Mouse (Mus musculus) testis, adult 2 months (tissue): ENCODE data around the gene Aldh1l1. TPM values are rescaled to one million over a fixed set of nuclear protein-coding genes. Genes with fewer than 3 reads are reported as not detected.
"Not testable (repeated sequence)": the region's sequence is repeated elsewhere in the genome, so short reads cannot be mapped to it uniquely, and the experiment has no call there.

Experiments used
- H3K27ac ChIP-seq: fragments of 200-500 bp; 2 replicates; pipeline ENCODE4 v1.5.1; 2012; ENCODE audit warnings: low read depth, low read length; ENCODE audit not compliant: control insufficient read depth, insufficient read depth
- H3K27me3 ChIP-seq: fragments of 200-500 bp; 2 replicates; pipeline ENCODE4 v1.6.1; 2012; ENCODE audit warnings: mild to moderate bottlenecking, low read length, moderate library complexity; ENCODE audit not compliant: control insufficient read depth, insufficient read depth
- H3K36me3 ChIP-seq: fragments of 200-500 bp; 2 replicates; pipeline ENCODE4 v1.6.1; 2012; ENCODE audit warnings: mild to moderate bottlenecking, low read length; ENCODE audit not compliant: control insufficient read depth, insufficient read depth
- H3K4me1 ChIP-seq: fragments of 200-500 bp; 2 replicates; pipeline ENCODE4 v1.6.1; 2012; ENCODE audit warnings: low read length; ENCODE audit not compliant: control insufficient read depth, insufficient read depth
- H3K4me3 ChIP-seq: fragments of 200-500 bp; 2 replicates; pipeline ENCODE4 v1.5.1; 2012; ENCODE audit warnings: low read depth, mild to moderate bottlenecking, low read length, moderate library complexity, mixed read lengths; ENCODE audit not compliant: control insufficient read depth
- CTCF ChIP-seq: fragments of 200-500 bp; IDR thresholded peaks from 2 replicates; pipeline ENCODE4 v1.5.1; 2012; ENCODE audit warnings: low read depth, mild to moderate bottlenecking, inconsistent platforms, low read length, moderate library complexity; ENCODE audit not compliant: control insufficient read depth, insufficient read depth, insufficient replicate concordance
- POLR2A ChIP-seq: fragments of 200-500 bp; IDR thresholded peaks from 2 replicates; pipeline ENCODE4 v1.6.1; 2012; ENCODE audit warnings: low read depth, mild to moderate bottlenecking, inconsistent platforms, low read length, moderate library complexity; ENCODE audit not compliant: control insufficient read depth
- polyA plus RNA-seq: library from polyadenylated mRNA; depleted of rRNA; stranded (reverse); fragments of >200 nt; gene quantifications from 2 replicates; pipeline ENCODE4 v1.2.3, GENCODE M21; 2012; rRNA removed

The Aldh1l1 gene
- polyA plus RNA-seq, 1 experiment = 9.6 TPM

GRCm38 (mm10) chr6:90629506-90629905, 143.3 kb downstream of the Aldh1l1 start:
- Histone ChIP-seq H3K4me1 (no peaks in the 10 kb centered on the region; the same call in 1 of the 2 replicates), H3K4me3 (no peak overlapping the region), H3K36me3 (peaks cover 2% of the 10 kb centered on the region), H3K27ac (no peak overlapping the region), H3K27me3 (no peaks in the 10 kb centered on the region)
- TF ChIP-seq POLR2A = no peak
- no peak for TF ChIP-seq CTCF

DNA sequence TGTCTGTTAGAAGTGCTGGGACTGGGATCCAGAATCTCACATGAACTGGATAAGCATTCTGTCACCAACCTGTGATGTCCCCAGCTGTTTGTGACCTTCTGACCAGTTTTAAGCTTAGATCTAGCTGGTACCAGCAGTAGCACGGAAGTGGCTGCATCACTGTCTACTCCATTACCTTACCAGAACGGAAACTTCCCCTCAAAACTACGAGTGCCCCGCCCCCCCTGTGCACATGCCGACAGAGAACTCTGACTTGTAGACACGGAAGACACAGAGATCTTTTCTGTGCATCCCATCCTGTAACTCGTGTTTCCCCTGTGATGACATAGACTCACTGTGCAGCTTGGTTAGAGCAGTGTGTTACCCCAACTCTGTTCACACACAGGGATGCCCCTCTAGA, 144.2 kb downstream of the Aldh1l1 start:
- H3K27ac ChIP-seq = no peak overlapping the region
- no peak overlapping the region for H3K4me3 ChIP-seq
- H3K36me3 ChIP-seq = peaks cover 2% of the 10 kb centered on the region
- TF ChIP-seq CTCF (no peak), POLR2A (no peak)
- no peaks in the 10 kb centered on the region for H3K4me1 ChIP-seq
- no peaks in the 10 kb centered on the region for H3K27me3 ChIP-seq

DNA sequence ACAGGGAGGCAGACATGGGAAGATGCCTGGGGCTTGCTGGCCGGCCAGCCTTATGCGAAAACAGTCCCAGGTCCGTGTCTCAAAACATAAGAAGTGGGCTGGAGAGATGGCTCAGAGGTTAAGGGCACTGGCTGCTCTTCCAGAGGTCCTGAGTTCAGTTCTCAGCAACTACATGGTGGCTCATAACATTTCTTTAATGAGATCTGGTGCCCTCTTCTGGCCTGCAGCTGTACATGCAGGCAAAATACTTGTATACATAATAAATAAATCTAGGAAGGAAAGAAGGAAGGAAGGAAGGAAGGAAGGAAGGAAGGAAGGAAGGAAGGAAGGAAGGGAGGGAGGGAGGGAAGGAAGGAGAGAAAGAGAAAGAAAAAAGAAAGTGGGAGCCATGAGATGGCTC, 146.3 kb downstream of the Aldh1l1 start:
- not testable (repeated sequence) for H3K4me1 ChIP-seq, H3K4me3 ChIP-seq, H3K27ac ChIP-seq, H3K36me3 ChIP-seq, H3K27me3 ChIP-seq

DNA sequence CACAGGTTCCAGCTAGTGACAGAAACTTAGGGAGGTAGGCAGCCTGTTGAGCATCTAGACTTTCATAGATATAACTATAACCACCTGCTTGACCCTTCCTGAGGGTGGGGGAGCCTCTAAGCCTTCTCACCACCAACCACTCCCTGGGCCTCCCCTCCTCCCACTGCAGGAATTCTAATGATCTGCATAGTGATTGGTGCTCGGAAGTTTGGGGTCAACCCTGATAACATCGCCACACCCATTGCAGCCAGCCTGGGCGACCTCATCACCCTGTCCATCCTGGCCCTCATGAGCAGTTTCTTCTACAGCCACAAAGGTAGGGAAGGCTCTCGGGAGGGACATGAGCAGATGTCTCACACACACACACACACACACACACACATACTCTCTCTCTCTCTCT, 148.9 kb downstream of the Aldh1l1 start:
- no peaks in the 10 kb centered on the region for H3K27me3 ChIP-seq
- H3K27ac ChIP-seq = no peak overlapping the region
- no peaks in the 10 kb centered on the region for H3K36me3 ChIP-seq
- TF ChIP-seq CTCF (no peak), POLR2A (no peak)
- H3K4me1 ChIP-seq = no peaks in the 10 kb centered on the region
- no peak overlapping the region for H3K4me3 ChIP-seq

DNA sequence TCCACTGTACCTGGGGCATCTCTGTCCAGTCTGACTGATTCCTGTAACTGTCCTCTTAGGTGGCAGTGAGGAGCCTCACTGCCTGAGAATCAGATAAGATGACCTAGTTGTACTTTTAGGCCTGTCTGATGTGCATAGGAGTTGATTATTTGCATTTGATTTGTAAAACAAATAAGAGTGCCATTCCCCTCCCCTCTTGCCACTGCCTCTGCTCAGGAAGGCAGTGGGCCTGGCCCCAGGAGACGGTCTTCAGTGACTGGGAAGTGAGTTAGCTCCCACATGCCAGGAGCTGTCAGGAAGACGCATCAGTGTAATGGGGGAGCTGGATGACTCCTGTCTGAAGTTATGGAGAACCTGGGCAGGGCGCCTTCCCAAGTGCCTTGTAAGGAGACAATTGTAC, 149.4 kb downstream of the Aldh1l1 start:
- H3K4me3 ChIP-seq = no peak overlapping the region
- no peaks in the 10 kb centered on the region for H3K4me1 ChIP-seq
- H3K27me3 ChIP-seq = no peaks in the 10 kb centered on the region
- H3K27ac ChIP-seq = no peak overlapping the region
- TF ChIP-seq POLR2A (no peak), CTCF (no peak)
- H3K36me3 ChIP-seq = no peaks in the 10 kb centered on the region

- no peak for TF ChIP-seq POLR2A
- TF ChIP-seq CTCF = no peak
- H3K4me1 ChIP-seq = no peaks in the 10 kb centered on the region
- no peak overlapping the region for H3K27ac ChIP-seq
- H3K36me3 ChIP-seq = no peaks in the 10 kb centered on the region
- H3K4me3 ChIP-seq = no peak overlapping the region
- no peaks in the 10 kb centered on the region for H3K27me3 ChIP-seq
Measured at GRCm38 (mm10) chr6:90643057-90643456, 156.8 kb downstream of the Aldh1l1 start.

DNA sequence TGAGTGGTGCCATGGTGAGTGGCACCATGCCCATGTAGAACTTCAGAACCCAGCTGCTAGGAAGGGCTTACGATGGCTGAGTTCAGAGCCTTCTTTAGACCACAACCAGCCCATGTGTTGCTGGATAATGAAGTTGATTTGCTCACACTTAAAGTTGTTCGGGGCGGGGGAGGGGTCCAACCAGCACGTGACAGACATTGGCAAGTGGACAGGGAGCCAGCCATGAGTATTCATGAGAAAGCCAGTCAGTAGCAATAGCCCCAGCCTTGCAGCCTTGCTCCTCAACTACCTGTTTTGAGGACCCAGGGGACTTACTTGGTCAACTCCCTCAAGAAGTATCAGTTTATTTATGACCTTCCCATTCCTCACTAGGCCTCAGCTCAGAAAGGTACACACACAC, 158.7 kb downstream of the Aldh1l1 start:
- no peaks in the 10 kb centered on the region for H3K27me3 ChIP-seq
- H3K4me1 ChIP-seq = no peaks in the 10 kb centered on the region
- no peak overlapping the region for H3K4me3 ChIP-seq
- H3K27ac ChIP-seq = no peak overlapping the region
- TF ChIP-seq CTCF = no peak
- TF ChIP-seq POLR2A = no peak
- no peaks in the 10 kb centered on the region for H3K36me3 ChIP-seq

GRCm38 (mm10) chr6:90648391-90648790, 162.2 kb downstream of the Aldh1l1 start:
- Histone ChIP-seq H3K36me3 (no peaks in the 10 kb centered on the region), H3K27ac (no peak overlapping the region), H3K4me1 (no peaks in the 10 kb centered on the region), H3K4me3 (no peak overlapping the region), H3K27me3 (no peaks in the 10 kb centered on the region)
- TF ChIP-seq CTCF (no peak), POLR2A (no peak)

GRCm38 (mm10) chr6:90649279-90649678, 163.1 kb downstream of the Aldh1l1 start:
- no peaks in the 10 kb centered on the region for H3K27me3 ChIP-seq
- no peak overlapping the region for H3K27ac ChIP-seq
- no peak overlapping the region for H3K4me3 ChIP-seq
- no peak for TF ChIP-seq CTCF
- TF ChIP-seq POLR2A = no peak
- no peaks in the 10 kb centered on the region for H3K4me1 ChIP-seq
- no peaks in the 10 kb centered on the region for H3K36me3 ChIP-seq

Other genes starting within 250 kb of the Aldh1l1 start
- gene Vmn1r54, start 240.1 kb upstream of the Aldh1l1 start, polyA plus RNA-seq = not detected in 2 replicates
- gene BC048671, start 185.2 kb upstream of the Aldh1l1 start, polyA plus RNA-seq = 387 and 412 TPM in 2 replicates
- 1.9 and 2.7 TPM in 2 replicates for gene Chst13, start 161.2 kb upstream of the Aldh1l1 start, polyA plus RNA-seq
- gene Uroc1, start 153.1 kb upstream of the Aldh1l1 start, polyA plus RNA-seq = not detected in 2 replicates
- gene Zxdc, start 116.9 kb upstream of the Aldh1l1 start, polyA plus RNA-seq = 5.3 and 5.4 TPM in 2 replicates
- 51.7 and 65.0 TPM in 2 replicates for gene Cfap100, start 57.6 kb upstream of the Aldh1l1 start, polyA plus RNA-seq
- 7.6 and 7.7 TPM in 2 replicates for gene Klf15, start 23.9 kb upstream of the Aldh1l1 start, polyA plus RNA-seq
- gene Slc41a3, start 118.3 kb downstream of the Aldh1l1 start, polyA plus RNA-seq = 73.3 and 79.5 TPM in 2 replicates